Mouse (Mus musculus) inflammation-experienced regulatory T-cells, adult 16 weeks (primary cell): Measurements from ENCODE around the gene Gm14692. TPM values are rescaled to one million over a fixed set of nuclear protein-coding genes. Genes with fewer than 3 reads are reported as not detected.

Source experiments
- polyA plus RNA-seq: library from polyadenylated mRNA; unstranded; fragments of 100-300 nt; shearing (Covaris generic); gene quantifications from one replicate; pipeline ENCODE4 v1.2.1, GENCODE M21; 2017

Gene Gm14692
- polyA plus RNA-seq = not detected

DNA sequence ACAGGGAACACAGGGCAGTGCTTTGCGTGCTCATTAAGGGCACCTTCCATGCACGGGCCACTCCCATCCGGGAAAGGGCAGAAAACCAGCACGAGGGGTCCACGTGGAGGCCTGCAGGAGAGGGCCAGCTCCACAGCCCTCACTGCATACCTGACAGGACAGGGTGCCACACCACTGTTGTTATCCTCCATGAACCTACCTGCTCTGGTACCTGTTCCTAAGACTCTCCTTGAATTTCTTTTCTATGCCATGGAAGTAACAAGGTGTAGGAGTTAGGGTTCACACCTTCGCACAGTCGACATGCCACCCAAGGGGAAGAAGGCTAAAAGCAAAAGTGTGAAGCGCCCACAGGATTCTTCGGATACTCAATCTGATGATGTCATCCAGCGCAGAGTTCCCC, at the start of gene Gm14692:
Gm14692 (plus strand) TSS at position 301 of the 400 bp plus-strand sequence.

DNA sequence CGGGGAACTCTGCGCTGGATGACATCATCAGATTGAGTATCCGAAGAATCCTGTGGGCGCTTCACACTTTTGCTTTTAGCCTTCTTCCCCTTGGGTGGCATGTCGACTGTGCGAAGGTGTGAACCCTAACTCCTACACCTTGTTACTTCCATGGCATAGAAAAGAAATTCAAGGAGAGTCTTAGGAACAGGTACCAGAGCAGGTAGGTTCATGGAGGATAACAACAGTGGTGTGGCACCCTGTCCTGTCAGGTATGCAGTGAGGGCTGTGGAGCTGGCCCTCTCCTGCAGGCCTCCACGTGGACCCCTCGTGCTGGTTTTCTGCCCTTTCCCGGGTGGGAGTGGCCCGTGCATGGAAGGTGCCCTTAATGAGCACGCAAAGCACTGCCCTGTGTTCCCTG, 2.0 kb upstream of the Gm14692 start, which contains the start of gene Gm1140:
Gm1140 (minus strand) TSS at position 101 of the 400 bp plus-strand sequence.

Other genes with a start within 250 kb of the Gm14692 start
- gene Gm1140, start 2.1 kb upstream of the Gm14692 start, polyA plus RNA-seq = not detected
- not detected for gene 4933436I01Rik, start 225.8 kb downstream of the Gm14692 start, polyA plus RNA-seq